Mouse (Mus musculus) C3H10T1/2 (cell line): Measurements from ENCODE around the gene Scamp1. TPM values are rescaled to one million over a fixed set of nuclear protein-coding genes. Genes with fewer than 3 reads are reported as not detected.

Source experiments
- polyA plus RNA-seq, 2 experiments: library from polyadenylated mRNA; unstranded; fragments of >200 nt; fragmentation: generic; extraction: Trizol; gene quantifications; one replicate each; pipeline ENCODE4 v1.2.1; 2012; ENCODE audit warnings: missing spikeins in 2 of 2

Scamp1 gene
- polyA plus RNA-seq = 1 to 10 TPM; 2.3 to 9.2 TPM

GRCm38 (mm10) chr13:94285281-94285871, at the start of gene Scamp1:
Scamp1 (minus strand) TSS chr13:94285857.

Other genes with a start within 250 kb of the Scamp1 start
- 10 to 100 TPM in 1 of 2 experiments, 1 to 10 TPM in 1; 2.5 to 19.9 TPM for gene Lhfpl2, start 228.1 kb downstream of the Scamp1 start, polyA plus RNA-seq
- gene Ap3b1, start 73.1 kb upstream of the Scamp1 start, polyA plus RNA-seq = 10 to 100 TPM in 1 of 2 experiments, 1 to 10 TPM in 1; 9.4 to 50.4 TPM